Mouse (Mus musculus) heart, adult 2 months (tissue): Measurements from ENCODE around the gene Olfr1404. TPM values are rescaled to one million over a fixed set of nuclear protein-coding genes. Genes with fewer than 3 reads are reported as not detected.
"Not testable (repeated sequence)": the region's sequence is repeated elsewhere in the genome, so short reads cannot be mapped to it uniquely, and the experiment has no call there.

Experiments used
- DNase-seq, 2 experiments: peaks; one replicate each; pipeline ENCODE4 v3.0.0; 2021
- H3K27ac ChIP-seq: fragments of 200-600 bp; 2 replicates; pipeline ENCODE4 v1.8.1; 2022
- H3K27me3 ChIP-seq: fragments of 200-500 bp; 2 replicates; pipeline ENCODE4 v1.6.1; 2012; ENCODE audit warnings: mild to moderate bottlenecking, low read length, inconsistent platforms, mixed read lengths; ENCODE audit not compliant: control insufficient read depth, insufficient read depth
- H3K36me3 ChIP-seq: fragments of 200-500 bp; 2 replicates; pipeline ENCODE4 v1.6.1; 2012; ENCODE audit warnings: low read length, inconsistent platforms; ENCODE audit not compliant: control insufficient read depth, insufficient read depth
- H3K4me1 ChIP-seq: fragments of 200-500 bp; 2 replicates; pipeline ENCODE4 v1.6.1; 2011; ENCODE audit warnings: low read length; ENCODE audit not compliant: control insufficient read depth, insufficient read depth
- H3K4me3 ChIP-seq: fragments of 200-600 bp; 2 replicates; pipeline ENCODE4 v1.8.1; 2022
- H3K79me2 ChIP-seq: fragments of 200-500 bp; replicated peaks from 2 replicates; pipeline ENCODE4 v1.6.1; 2012; ENCODE audit warnings: mild to moderate bottlenecking, inconsistent platforms, low read length, moderate library complexity, mixed read lengths; ENCODE audit not compliant: control insufficient read depth, insufficient read depth
- H3K9ac ChIP-seq: fragments of 200-500 bp; 2 replicates; pipeline ENCODE4 v1.6.1; 2012; ENCODE audit warnings: low read depth, mild to moderate bottlenecking, control low read depth, inconsistent platforms, low read length, mixed read lengths
- CTCF ChIP-seq: fragments of 200-600 bp; IDR thresholded peaks from 2 replicates; pipeline ENCODE4 v1.8.1; 2022; ENCODE audit warnings: antibody characterized with exemption, mild to moderate bottlenecking, moderate library complexity
- EP300 ChIP-seq: fragments of 200-500 bp; IDR thresholded peaks from 2 replicates; pipeline ENCODE4 v1.6.1; 2011; ENCODE audit warnings: low read depth, low read length, control low read depth; ENCODE audit not compliant: insufficient read depth
- POLR2A ChIP-seq: fragments of 200-500 bp; IDR thresholded peaks from 2 replicates; pipeline ENCODE4 v1.6.1; 2011; ENCODE audit warnings: mild to moderate bottlenecking, low read depth, low read length, control low read depth; ENCODE audit not compliant: insufficient read depth
- WGBS: fragments of 180-500 bp; shearing (Covaris S2); methylation state at CpG from one replicate; pipeline ENCODE4 v1.1.7; 2018; 5-methylcytosine and 5-hydroxymethylcytosine counted together
- intact Hi-C: fragments of 180-260 bp; cut with DNase I; formaldehyde crosslinking; loops from one replicate; pipeline ENCODE4 v1.15.1; 2025
- polyA plus RNA-seq: library from polyadenylated mRNA; depleted of rRNA; stranded (reverse); fragments of >200 nt; gene quantifications from 2 replicates; pipeline ENCODE4 v1.2.3, GENCODE M21; 2012; rRNA removed
- total RNA-seq, 2 experiments: library from RNA; stranded (reverse); gene quantifications; 2 replicates each; pipeline ENCODE4 v1.2.3; 2021

Gene Olfr1404
- total and polyA plus RNA-seq, 3 experiments = not detected

DNA sequence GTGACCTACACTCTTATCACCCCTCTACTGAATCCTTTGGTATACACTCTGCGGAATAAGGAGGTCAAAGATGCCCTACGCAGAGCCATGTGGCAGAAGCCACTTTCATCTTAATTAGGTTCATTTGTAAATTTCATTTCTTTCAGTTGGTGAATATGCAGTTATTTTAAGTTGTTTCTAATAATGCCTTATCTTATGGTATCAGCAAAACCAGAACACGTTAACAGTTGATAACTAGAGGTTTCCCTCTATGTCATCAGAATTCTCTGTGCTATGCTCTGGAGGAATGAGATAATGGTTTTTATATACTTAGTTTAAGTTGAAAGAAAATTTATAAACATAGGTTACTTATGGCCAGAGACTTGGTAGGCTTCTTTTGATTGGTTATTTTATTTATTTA lies 4.3 kb downstream of the Olfr1404 start:
- TF ChIP-seq CTCF (no peak), POLR2A (no peak), EP300 (no peak)
- Histone ChIP-seq H3K27me3 (no peaks in the 10 kb centered on the region), H3K79me2 (no peaks in the 10 kb centered on the region), H3K36me3 (no peaks in the 10 kb centered on the region), H3K4me1 (no peaks in the 10 kb centered on the region), H3K9ac (no peak overlapping the region), H3K27ac (no peak overlapping the region), H3K4me3 (no peak overlapping the region)
- WGBS = 73% methylated on average over 3 of the region's 3 CpGs
- DNase-seq = no peak
- intact Hi-C loops = no loop called here

DNA sequence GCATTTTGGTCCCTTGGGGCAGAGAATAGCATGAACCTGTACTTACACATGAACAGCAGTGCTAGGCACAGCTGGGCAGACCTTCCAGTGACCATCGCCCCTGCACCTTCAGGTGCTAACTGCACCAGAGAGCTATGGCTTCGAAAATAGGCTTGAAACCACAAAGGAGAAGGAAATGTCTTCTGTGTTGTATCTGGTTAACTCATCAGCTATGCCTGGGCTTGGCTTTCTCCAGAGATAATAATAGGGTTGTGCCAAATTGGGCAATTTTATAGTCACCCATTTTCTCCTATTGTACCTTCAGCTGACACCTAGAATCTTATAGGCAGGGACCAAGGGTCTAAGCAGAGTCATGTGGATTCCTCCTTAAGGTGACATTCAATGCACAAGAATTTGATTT lies 14.9 kb downstream of the Olfr1404 start, which contains the start of gene Fcer1a:
Gene Fcer1a, minus strand, starts transcription at position 134 of the 400 bp plus-strand sequence.
- no peaks in the 10 kb centered on the region for H3K79me2 ChIP-seq
- no peaks in the 10 kb centered on the region for H3K4me1 ChIP-seq
- WGBS = 51% methylated on average over 2 of the region's 2 CpGs
- H3K27ac ChIP-seq = no peak within 1 kb of the TSS
- DNase-seq = no peak
- TF ChIP-seq POLR2A = no peak
- TF ChIP-seq EP300 = no peak
- TF ChIP-seq CTCF = no peak
- no peaks in the 10 kb centered on the region for H3K36me3 ChIP-seq
- H3K27me3 ChIP-seq = no peaks in the 10 kb centered on the region
- H3K9ac ChIP-seq = no peak within 1 kb of the TSS
- no peak within 1 kb of the TSS for H3K4me3 ChIP-seq
- intact Hi-C loops = no loop called here

DNA sequence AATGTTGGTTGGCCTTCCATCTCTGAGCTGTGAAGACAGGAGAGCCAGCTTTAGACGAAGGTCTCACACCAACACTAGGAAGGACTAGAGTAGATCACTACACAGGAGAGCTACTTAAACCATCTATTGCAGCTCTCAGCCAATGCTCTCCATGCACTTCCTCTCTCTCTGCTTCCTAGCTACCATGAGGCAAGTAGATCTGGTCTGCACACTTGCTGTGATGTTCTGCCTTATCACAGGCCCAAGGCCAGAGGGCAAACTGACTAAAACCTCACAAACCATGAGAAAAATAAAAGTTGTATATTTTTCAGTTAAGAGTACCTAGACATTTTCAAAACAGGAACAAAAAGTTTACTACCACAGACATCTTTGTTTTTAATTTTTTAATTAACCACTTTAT lies 24.8 kb downstream of the Olfr1404 start:
- DNase-seq, H3K4me3 ChIP-seq, H3K9ac ChIP-seq, H3K27me3 ChIP-seq, intact Hi-C loops, H3K36me3 ChIP-seq, H3K27ac ChIP-seq, H3K79me2 ChIP-seq, H3K4me1 ChIP-seq: not testable (repeated sequence)
- WGBS = 65% methylated on average over 1 of the region's 1 CpGs

DNA sequence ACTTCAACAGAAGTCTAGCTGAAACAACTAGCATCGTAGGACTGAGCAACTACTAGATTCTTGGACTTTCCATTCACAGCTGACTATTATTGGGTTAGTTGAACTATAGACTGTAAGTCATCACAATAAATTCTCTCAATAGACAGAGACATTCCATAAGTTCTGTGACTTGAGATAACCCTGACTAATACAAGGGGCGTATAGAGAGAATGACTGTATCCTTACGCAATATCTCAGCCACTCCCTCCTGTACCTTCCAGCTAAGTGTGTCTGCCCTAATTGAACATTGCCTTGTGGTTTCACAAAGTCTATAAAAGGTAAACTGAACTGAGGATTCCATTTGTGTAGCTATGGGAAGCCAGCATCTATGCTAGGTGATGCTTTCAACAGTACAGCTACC lies 37.7 kb downstream of the Olfr1404 start:
- H3K4me1 ChIP-seq = no peaks in the 10 kb centered on the region
- no peak overlapping the region for H3K27ac ChIP-seq
- H3K27me3 ChIP-seq = no peaks in the 10 kb centered on the region
- 84% methylated on average over 3 of the region's 3 CpGs for WGBS
- no peak overlapping the region for H3K4me3 ChIP-seq
- DNase-seq = no peak
- TF ChIP-seq CTCF (no peak), EP300 (no peak), POLR2A (no peak)
- H3K36me3 ChIP-seq = no peaks in the 10 kb centered on the region
- H3K9ac ChIP-seq = no peak overlapping the region
- H3K79me2 ChIP-seq = no peaks in the 10 kb centered on the region
- intact Hi-C loops = no loop called here

DNA sequence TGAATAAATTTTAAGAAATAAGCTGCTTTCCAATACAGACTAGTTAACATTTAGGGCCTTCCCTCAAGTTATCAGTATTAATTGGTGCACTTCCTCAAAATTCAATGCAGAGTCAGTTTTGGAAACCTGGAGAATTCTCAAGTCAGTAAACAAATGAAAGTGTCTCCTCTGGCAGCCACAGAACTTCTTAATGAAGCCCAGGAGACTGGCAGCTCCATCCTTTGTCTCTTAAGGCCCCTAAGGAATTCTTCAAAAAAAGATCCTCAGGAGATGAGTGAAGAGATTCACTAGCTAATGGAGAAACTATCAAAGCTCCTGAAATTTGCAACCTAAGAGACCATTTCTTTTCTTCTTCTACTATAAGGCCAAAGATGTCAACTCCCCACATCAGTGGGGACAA lies 53.5 kb downstream of the Olfr1404 start, which contains the start of gene Olfr418:
Gene Olfr418, plus strand, starts transcription at position 301 of the 400 bp plus-strand sequence.
- DNase-seq = no peak
- no peak for TF ChIP-seq EP300
- no peak for TF ChIP-seq CTCF
- no peak for TF ChIP-seq POLR2A
- H3K9ac ChIP-seq = no peak within 1 kb of the TSS
- H3K27ac ChIP-seq = no peak within 1 kb of the TSS
- no peaks in the 10 kb centered on the region for H3K79me2 ChIP-seq
- intact Hi-C loops = no loop called here
- H3K36me3 ChIP-seq = no peaks in the 10 kb centered on the region
- no peaks in the 10 kb centered on the region for H3K4me1 ChIP-seq
- H3K27me3 ChIP-seq = no peaks in the 10 kb centered on the region
- no peak within 1 kb of the TSS for H3K4me3 ChIP-seq

Other genes starting within 250 kb of the Olfr1404 start
- not detected for gene Olfr1408, start 75.0 kb upstream of the Olfr1404 start, total RNA-seq
- not detected in 2 replicates for gene Olfr1408, start 75.0 kb upstream of the Olfr1404 start, polyA plus RNA-seq
- gene Olfr1406, start 21.8 kb upstream of the Olfr1404 start, total RNA-seq = not detected
- gene Olfr1406, start 21.8 kb upstream of the Olfr1404 start, polyA plus RNA-seq = not detected in 2 replicates
- not detected for gene Olfr218, start 14.6 kb upstream of the Olfr1404 start, total RNA-seq
- gene Olfr218, start 14.6 kb upstream of the Olfr1404 start, polyA plus RNA-seq = not detected in 2 replicates
- gene Fcer1a, start 14.8 kb downstream of the Olfr1404 start, total RNA-seq = under 1 TPM in 1 of 2 experiments, not detected in 1; 0.29 TPM
- 0.29 and 0.31 TPM in 2 replicates for gene Fcer1a, start 14.8 kb downstream of the Olfr1404 start, polyA plus RNA-seq
- gene Olfr418, start 53.6 kb downstream of the Olfr1404 start, total RNA-seq = not detected
- not detected in 2 replicates for gene Olfr418, start 53.6 kb downstream of the Olfr1404 start, polyA plus RNA-seq
- gene Mptx2, start 65.4 kb downstream of the Olfr1404 start, total RNA-seq = not detected
- not detected in 2 replicates for gene Mptx2, start 65.4 kb downstream of the Olfr1404 start, polyA plus RNA-seq
- gene Ackr1, start 121.4 kb downstream of the Olfr1404 start, total RNA-seq = under 1 TPM in 1 of 2 experiments, not detected in 1; 0.59 TPM
- 1.4 and 1.8 TPM in 2 replicates for gene Ackr1, start 121.4 kb downstream of the Olfr1404 start, polyA plus RNA-seq
- 1 to 10 TPM; 1.1 to 1.4 TPM for gene Aim2, start 138.5 kb downstream of the Olfr1404 start, total RNA-seq
- gene Aim2, start 138.5 kb downstream of the Olfr1404 start, polyA plus RNA-seq = 0.82 and 1.4 TPM in 2 replicates
- gene Cadm3, start 155.3 kb downstream of the Olfr1404 start, total RNA-seq = 1 to 10 TPM; 1.6 to 2.6 TPM
- gene Cadm3, start 155.3 kb downstream of the Olfr1404 start, polyA plus RNA-seq = 4.1 and 8.1 TPM in 2 replicates